Mouse (Mus musculus): ENCODE results near the gene Arhgef12.

Arhgef12 gene

DNA sequence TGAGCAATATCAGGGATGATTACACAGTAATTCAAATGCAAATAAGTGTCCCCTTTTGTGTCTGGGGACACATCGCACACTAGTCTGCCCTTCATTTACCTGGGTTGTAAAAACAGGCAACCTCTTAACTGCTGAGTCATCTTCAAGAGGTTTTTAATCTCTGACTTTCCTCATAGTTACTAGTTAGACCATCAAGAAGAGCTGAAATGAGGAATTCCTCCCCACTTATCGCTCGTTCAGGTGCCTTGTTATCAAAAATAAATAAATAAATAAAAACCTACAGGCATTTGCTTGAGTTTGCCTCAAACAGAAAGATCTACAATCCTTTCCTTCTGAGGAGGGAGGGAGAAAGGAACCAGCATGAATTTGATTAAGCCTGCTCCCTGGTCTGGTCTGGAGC is 1.7 kb upstream of the Arhgef12 start:
- DNase-seq (ENCODE audit: low spot score in 2 of 2): no peak

DNA sequence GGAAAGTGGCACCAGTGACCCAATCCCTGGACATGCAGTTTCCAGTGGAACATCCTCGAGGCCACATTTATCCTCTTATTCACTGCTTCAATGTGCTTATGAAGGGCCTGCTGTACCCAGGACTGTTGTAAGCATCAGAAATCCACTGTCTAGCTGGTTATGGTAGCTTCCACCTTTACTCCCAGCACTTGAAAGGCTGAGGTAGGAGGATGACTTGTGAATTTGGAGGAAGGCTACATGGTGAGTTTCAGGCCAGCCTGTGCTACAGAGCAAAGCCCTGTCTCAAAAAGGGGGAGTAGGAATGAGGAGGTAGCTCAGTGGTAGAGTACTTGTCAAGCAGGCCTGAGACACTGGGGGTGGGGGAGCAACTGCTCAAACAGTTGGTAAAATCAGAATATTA is 1.0 kb upstream of the Arhgef12 start:
- DNase-seq (ENCODE audit: low spot score in 2 of 2): no peak

- DNase-seq (ENCODE audit: low spot score in 2 of 2): no peak
These were observed 516 bp upstream of the Arhgef12 start for GRCm38 (mm10) chr9:43107555-43107954.

DNA sequence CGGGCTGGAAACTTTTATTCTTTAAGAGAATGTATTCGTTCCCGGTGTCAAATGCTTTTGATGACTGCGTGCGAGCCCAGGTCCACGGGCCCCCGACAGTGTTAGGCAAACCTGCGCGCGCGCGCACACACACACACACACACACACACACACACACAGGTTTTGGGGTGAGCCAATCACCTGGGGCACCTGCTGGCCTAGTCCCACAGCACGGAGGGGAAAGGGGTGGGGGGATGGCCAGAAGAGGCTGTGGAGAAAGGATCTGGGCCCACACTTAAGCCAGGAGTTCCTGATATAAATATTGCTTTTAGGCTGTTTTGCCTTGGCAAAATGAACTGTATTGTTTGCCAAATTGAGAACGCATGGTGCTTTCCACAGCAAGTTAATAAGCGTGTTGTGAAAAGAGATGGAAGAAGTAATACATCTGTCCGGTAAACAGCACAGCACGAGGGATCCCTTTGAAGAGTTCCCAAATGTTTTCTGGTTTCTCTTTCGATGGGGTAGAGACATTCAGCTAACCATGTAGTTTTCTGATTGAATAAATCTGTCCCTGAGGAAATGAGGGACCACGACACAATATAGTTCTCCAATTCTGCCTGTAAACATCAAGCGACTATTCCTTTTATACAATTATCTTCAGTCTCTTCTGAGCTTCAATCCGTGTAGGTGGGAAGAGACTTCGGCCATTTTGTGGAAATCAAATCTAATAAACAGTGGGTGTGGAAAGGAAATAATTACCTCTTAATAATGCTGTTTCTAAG is 433 bp downstream of the Arhgef12 start:
- no peak for DNase-seq (ENCODE audit: low spot score in 2 of 2)

DNA sequence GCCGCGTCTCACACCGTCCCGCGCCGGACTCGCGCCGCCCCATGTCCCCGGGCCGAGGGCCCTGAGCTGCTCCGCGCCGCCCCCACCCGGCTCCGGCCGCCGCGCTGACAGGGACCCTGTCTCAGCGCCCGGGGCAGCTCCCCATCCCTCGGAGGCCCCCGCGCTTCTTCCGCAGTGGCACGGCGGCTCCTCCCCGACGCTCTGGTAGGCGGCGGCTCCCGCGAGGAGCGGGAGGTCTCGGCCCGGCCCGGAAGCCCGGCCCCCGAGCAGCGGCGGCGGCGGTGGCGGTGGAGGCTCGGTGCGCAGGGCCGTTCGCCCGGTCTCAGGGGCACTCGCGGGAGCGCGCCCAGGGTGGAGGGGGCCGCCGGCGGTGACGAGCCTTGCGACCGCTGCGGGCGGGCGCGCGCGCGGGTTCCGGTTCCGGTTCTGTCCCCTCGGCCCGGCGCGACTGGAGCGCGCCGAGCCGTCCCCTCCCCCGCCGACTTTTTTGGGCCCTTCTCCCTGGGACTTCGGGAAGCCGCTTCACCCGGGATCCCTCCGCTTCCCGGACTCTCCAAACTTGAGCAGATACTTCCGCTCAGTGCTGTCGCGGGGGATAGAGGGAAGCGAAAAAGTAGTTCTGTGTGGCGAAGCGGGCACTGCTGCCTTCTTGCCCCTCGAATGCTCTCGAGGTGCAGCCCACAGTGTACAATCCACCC is 1.2 kb downstream of the Arhgef12 start:
- peak in 1 of 2 experiments; percentile 42 for DNase-seq (ENCODE audit: low spot score in 2 of 2)

DNA sequence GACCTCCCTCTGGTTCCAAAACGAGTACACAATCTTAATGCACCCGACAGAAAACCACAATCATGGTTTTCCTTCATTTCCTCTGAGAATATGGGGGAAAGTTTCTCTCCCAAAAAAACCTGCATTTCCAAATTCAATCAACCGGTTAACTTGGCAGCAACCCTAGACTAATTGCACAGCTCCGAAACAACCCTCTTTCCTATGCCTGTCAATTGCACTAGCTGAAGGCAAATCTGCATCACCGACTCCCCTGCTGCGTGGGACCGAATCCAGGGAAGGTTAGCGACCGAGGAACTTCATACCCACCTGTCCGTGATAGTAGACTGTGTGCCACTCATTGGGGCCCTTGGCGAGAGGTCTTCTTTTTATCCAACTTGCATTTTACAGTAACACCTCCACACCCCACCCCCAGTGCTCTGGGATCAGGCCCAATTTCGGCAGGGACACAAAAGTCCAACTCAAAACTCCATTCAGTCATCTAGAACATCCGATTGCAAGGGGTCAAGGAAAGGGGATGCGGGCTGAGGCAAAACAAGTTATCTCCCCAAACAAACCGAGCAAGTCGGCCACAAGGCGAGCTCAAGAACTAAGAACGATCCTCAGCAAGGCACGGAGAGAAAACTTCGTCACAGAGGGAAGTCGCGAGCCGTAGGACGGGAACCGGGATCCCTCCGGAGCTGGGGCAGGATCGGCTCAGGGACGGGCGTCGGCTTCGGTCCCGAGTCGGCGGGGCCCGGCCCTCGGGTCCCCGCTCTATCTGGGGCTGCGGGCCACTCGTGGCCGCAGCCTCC is 2.0 kb downstream of the Arhgef12 start:
- DNase-seq (ENCODE audit: low spot score in 2 of 2): no peak

GRCm38 (mm10) chr9:43104526-43104872 is 2.5 kb downstream of the Arhgef12 start:
- DNase-seq (ENCODE audit: low spot score in 2 of 2): no peak

DNA sequence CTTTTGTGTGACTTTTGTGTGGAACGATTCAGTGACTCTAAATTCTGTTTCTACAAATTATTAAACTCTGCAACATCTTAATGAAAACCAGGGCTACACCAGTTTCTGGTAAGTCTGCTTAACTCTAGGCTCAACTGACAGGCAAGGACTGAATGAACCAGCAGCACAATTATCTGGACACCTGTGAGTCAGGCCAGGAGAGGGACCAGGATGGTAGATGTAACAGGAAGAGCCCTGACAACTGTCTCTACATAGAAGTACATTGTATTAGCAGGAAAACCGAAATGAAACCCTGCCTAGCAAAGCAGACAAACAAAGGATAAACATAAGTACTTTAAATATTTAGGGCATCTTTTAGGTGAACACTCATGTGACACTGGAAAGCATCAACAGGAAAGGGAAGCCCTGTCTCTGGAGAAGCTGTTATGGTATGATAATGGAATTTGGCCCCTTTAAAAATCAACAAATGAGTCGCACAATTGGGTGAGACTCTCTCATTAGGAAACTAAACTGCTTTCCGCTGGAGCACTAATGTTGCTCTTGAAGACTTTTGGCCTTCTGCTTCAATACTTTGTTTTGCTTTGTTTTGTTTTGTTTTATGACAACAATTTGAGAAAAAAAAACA is 3.3 kb downstream of the Arhgef12 start:
- DNase-seq (ENCODE audit: low spot score in 2 of 2): no peak

GRCm38 (mm10) chr9:43102931-43103330 is 4.1 kb downstream of the Arhgef12 start:
- no peak for DNase-seq (ENCODE audit: low spot score in 2 of 2)

- DNase-seq (ENCODE audit: low spot score in 2 of 2): no peak
These were observed 5.0 kb downstream of the Arhgef12 start for GRCm38 (mm10) chr9:43101936-43102595.

DNA sequence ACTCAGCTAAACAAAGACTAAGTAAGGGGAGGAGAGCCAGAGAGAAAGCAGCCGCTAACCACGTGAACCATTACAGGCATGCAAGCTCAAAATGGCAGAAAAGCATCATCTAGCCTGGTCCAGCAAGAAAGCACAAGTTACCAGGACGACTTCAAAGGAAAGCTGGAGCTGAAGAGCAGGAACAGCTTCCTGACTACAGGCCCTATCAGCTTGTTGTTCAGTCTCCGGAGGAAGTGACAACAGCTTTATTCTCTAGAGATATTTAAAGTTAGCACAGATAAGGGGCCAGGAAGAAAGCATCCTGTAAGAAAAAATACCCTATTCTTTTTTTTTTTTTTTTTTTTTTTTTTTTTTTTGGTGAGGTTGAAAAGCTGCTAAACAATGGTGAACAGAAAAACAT is 8.1 kb downstream of the Arhgef12 start:
- DNase-seq (ENCODE audit: low spot score in 2 of 2): no peak

DNA sequence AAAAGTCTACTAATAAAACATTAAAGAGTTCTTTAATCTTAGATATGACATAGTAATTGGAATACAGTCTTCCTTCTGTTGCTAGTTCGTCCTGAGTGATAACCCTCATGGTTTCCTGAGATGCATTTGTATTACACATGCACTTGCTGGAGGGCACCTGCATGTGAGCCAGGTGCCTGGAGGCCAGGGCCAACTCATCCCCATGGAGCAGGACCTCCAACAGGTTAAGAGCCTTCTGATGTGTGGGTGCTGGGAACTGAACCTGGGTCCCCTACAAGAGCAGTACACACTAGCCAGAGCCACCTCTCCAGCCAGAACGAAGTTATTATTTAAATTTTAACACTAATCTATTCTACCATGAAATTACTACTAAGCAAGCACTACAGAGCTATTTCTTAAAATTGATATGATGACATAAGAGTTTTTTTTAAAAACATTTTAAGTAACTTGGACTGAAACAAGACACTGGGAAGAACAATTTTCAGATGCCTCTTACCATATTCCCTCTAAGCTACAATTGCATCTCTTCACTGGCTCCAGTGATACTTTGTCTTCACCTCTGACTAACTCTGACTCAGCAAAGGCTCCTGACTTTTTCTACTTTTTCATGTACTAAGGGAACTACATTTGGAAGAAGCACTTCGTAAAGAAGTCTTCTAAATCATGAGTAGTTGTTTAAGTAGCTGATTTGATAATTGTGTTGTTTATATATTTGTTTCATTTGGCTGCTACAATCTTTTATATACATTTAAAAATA is 9.1 kb downstream of the Arhgef12 start:
- DNase-seq (ENCODE audit: low spot score in 2 of 2): no peak

GRCm38 (mm10) chr9:43096337-43096736 is 10.7 kb downstream of the Arhgef12 start:
- DNase-seq (ENCODE audit: low spot score in 2 of 2): peak; percentile 65 to 82

GRCm38 (mm10) chr9:43094828-43095227 is 12.2 kb downstream of the Arhgef12 start:
- DNase-seq (ENCODE audit: low spot score in 2 of 2): no peak

DNA sequence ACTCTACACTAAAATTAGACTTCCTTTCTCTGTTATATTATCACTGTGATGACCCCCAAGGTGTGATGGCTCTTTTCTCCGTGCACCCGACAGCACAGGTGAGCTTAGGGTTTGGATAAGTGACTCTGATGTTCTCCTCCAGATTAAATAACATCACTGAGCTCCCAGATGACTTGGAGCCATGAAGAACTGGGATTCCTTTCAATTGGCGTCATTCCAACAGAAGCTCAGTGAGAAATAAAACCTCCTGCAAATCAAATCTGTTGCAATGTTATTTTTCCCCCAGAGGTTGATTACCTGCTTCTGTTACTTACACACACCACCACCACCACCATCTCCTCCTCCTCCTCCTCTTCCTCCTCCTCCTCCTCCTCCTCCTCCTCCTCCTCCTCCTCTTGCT is 13.2 kb downstream of the Arhgef12 start:
- DNase-seq (ENCODE audit: low spot score in 2 of 2): no peak

DNA sequence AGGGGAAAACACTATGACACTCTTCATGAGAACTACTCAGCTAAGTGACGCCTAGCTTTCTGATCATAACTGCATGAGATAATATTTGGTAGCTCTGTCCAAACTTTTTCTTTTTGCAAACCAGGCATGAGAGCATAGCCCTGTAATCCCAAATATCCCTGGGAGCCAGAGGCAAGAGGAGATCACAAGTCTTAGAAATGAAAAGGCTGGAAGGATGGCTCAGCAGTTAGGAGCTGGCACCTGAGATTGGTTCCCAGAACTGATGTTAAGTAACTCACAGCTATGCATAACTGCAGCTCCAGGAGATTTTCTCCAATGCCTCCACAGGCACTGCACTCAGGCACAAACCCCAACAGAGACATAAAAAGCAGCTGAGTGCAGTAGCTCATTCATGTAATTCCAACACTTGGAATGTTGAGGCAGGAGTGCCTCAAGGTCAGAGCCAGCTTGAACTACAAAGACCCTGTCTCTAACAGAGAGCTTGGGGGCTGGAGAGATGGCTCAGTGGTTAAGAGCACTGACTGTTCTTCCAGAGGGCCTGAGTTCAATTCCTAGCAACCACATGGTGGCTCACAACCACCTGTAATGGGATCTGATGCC is 21.3 kb downstream of the Arhgef12 start:
- no peak for DNase-seq (ENCODE audit: low spot score in 2 of 2)

- no peak for DNase-seq (ENCODE audit: low spot score in 2 of 2)
These were observed 22.3 kb downstream of the Arhgef12 start for GRCm38 (mm10) chr9:43084496-43085362.

- no peak for DNase-seq (ENCODE audit: low spot score in 2 of 2)
These were observed 23.5 kb downstream of the Arhgef12 start for GRCm38 (mm10) chr9:43083441-43084055.

DNA sequence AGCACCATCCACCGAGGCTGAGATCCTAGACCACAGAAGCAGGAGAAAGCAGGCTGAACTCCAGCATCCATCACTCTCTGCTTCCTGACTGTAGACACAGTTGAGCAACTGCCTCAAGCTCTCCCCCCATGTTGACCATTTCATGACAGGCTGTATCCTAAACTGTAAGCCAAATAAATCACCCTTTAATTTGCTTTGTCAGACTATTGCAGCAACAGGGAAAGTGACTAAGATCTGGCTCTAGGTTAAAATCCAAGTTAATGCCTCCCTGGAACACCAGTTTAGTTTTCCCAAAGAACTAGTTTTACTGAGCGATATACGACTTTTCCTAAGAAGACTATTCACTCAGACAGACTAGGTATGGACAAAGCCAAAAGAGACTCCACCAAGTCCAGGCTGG is 28.3 kb downstream of the Arhgef12 start:
- no peak for DNase-seq (ENCODE audit: low spot score in 2 of 2)
